Mouse (Mus musculus) erythroblast, embryonic 14.5 days (primary cell): ENCODE measurements around the gene Ergic1. TPM values are rescaled to one million over a fixed set of nuclear protein-coding genes. Genes with fewer than 3 reads are reported as not detected.

Experiments used
- H3K27me3 ChIP-seq: 2 replicates; pipeline ENCODE4 v1.6.1; 2012; ENCODE audit warnings: inconsistent platforms; ENCODE audit not compliant: control insufficient read depth
- H3K36me3 ChIP-seq: 2 replicates; pipeline ENCODE4 v1.6.1; 2012; ENCODE audit warnings: mild to moderate bottlenecking, inconsistent platforms; ENCODE audit not compliant: control insufficient read depth
- H3K4me1 ChIP-seq: 2 replicates; pipeline ENCODE4 v1.6.1; 2012; ENCODE audit warnings: inconsistent platforms; ENCODE audit not compliant: control insufficient read depth
- H3K4me3 ChIP-seq: replicated peaks from 2 replicates; pipeline ENCODE3; 2012; ENCODE audit warnings: moderate library complexity, mild to moderate bottlenecking, inconsistent platforms
- H3K9me3 ChIP-seq: 2 replicates; pipeline ENCODE4 v1.6.1; 2012; ENCODE audit warnings: low read length, inconsistent platforms, mixed read lengths; ENCODE audit not compliant: control insufficient read depth
- GATA1 ChIP-seq: IDR thresholded peaks from 2 replicates; pipeline ENCODE4 v1.6.1; 2012; ENCODE audit warnings: low read length, inconsistent platforms, mixed read lengths
- TAL1 ChIP-seq: IDR thresholded peaks from 3 replicates; pipeline ENCODE4 v1.6.1; 2012; ENCODE audit warnings: low read length, inconsistent platforms, mixed read lengths
- polyA plus RNA-seq: library from polyadenylated mRNA; stranded (reverse); fragments of >175 nt; gene quantifications from 2 replicates; pipeline ENCODE4 v1.2.3, GENCODE M21; 2012

Ergic1 gene
- polyA plus RNA-seq, 1 experiment, result 0.23 TPM

DNA sequence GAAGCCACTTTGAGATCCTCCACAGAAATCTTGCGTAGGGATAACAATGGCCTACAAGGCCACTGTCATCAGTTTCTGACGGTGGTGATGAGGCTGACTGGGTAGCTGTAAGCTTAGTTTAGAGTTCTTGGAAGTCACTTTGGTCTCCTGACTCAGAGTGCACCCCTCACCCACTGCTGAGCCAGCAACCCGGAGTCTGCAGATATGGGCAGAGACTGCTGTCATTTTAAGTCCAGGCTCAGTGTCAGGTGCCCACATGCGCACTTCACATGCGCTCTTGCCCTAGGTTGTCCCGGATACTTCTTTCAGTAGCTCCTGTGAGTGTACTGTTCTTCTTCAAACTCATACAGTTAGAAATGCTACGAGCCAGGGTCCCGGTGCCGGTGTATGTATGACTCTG is 72.6 kb downstream of the Ergic1 start:
- Histone ChIP-seq H3K4me3 (no peak overlapping the region), H3K27me3 (no peaks in the 10 kb centered on the region), H3K4me1 (peaks cover 3% of the 10 kb centered on the region; the same call in 1 of the 2 replicates), H3K36me3 (peaks cover 26% of the 10 kb centered on the region), H3K9me3 (no peaks in the 10 kb centered on the region)
- TF ChIP-seq GATA1 (no peak), TAL1 (no peak)

DNA sequence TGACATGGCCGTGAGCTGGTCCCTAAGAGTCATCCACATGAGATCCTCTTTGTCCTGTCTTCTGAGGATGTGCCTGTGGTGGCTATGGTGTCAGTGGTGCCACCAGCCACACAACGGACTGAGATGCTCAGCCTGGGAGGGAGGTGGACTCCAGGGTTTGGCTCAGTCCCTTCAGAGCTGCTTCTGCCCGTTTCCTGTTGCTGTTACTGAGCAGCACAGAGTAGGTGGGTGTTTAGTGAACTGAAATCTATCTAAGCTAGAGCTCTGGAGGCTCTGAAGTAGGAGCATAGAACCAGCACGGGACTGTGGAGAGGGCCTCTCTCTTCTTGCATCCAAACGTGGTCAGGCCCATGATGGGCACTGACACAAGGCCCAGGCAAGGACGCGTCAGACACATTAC is 73.2 kb downstream of the Ergic1 start:
- Histone ChIP-seq H3K36me3 (peaks cover 21% of the 10 kb centered on the region), H3K9me3 (no peaks in the 10 kb centered on the region), H3K4me3 (no peak overlapping the region), H3K4me1 (peaks cover 3% of the 10 kb centered on the region; the same call in 1 of the 2 replicates), H3K27me3 (no peaks in the 10 kb centered on the region)
- TF ChIP-seq TAL1 (no peak), GATA1 (no peak)

DNA sequence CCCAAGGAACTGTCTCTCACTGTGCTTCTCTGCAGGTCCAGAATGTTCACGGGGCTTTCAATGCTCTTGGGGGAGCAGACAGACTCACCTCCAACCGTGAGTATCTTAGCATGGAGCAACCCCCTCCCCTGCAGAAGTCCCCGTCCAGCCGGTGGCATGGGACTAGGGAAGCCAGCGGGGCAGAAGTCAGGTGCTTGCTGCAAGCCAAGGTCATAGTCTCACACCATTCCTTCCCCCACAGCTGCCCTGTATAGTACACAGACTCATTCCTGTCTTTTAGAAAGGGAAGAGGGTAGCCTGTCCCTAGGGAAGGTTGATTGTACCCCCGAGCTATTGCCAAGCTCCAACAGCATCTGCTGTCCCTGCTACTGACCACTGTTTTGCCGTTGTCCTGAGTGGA is 74.7 kb downstream of the Ergic1 start:
- no peak overlapping the region for H3K4me3 ChIP-seq
- no peaks in the 10 kb centered on the region for H3K27me3 ChIP-seq
- peaks cover 3% of the 10 kb centered on the region; the same call in 1 of the 2 replicates for H3K4me1 ChIP-seq
- TF ChIP-seq TAL1 (no peak), GATA1 (no peak)
- H3K36me3 ChIP-seq, result peaks cover 21% of the 10 kb centered on the region
- H3K9me3 ChIP-seq, result no peaks in the 10 kb centered on the region

DNA sequence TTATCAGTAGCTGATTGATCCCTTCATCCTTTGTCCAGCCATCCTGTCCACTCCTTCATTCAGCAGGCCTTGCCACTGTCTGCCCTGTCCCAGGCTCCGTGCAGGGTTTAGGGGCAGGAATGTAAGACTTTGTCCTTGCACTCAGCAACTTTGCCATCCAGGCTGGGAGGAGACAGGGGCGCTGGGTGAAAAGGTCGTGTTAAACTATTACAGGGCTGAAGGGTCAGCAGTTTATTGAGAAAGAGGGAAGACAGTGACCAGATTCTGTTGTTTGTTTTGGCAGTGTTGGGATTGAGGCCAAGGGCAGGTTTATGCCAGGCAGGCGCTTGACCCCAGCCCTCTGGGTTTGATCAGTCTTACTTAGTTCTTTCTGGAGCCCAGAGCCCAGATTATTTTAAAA is 76.6 kb downstream of the Ergic1 start:
- peaks cover 3% of the 10 kb centered on the region; the same call in 1 of the 2 replicates for H3K4me1 ChIP-seq
- TF ChIP-seq TAL1 (no peak), GATA1 (no peak)
- no peaks in the 10 kb centered on the region for H3K9me3 ChIP-seq
- H3K27me3 ChIP-seq, result no peaks in the 10 kb centered on the region
- H3K36me3 ChIP-seq, result peaks cover 35% of the 10 kb centered on the region
- no peak overlapping the region for H3K4me3 ChIP-seq

DNA sequence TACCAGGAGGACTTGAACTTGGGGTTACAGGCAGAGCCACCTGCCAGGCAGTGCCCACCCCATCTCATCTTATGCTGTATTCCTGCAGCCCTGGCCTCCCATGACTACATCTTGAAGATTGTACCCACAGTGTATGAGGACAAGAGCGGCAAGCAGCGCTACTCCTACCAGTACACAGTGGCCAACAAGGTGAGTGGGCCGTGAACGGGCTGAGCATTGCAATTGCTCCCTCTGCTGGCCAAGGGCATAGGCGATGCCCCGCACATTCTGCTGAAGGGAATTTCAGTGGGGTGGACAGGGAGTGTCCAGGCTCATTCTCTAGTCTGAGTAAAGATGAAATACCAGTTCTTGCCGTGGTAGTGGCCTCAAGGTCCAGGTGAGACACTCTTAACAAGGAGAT is 77.4 kb downstream of the Ergic1 start:
- H3K36me3 ChIP-seq, result peaks cover 41% of the 10 kb centered on the region
- TF ChIP-seq GATA1 (no peak), TAL1 (no peak)
- no peaks in the 10 kb centered on the region for H3K27me3 ChIP-seq
- H3K4me3 ChIP-seq, result no peak overlapping the region
- H3K9me3 ChIP-seq, result no peaks in the 10 kb centered on the region
- H3K4me1 ChIP-seq, result peaks cover 3% of the 10 kb centered on the region; the same call in 1 of the 2 replicates

DNA sequence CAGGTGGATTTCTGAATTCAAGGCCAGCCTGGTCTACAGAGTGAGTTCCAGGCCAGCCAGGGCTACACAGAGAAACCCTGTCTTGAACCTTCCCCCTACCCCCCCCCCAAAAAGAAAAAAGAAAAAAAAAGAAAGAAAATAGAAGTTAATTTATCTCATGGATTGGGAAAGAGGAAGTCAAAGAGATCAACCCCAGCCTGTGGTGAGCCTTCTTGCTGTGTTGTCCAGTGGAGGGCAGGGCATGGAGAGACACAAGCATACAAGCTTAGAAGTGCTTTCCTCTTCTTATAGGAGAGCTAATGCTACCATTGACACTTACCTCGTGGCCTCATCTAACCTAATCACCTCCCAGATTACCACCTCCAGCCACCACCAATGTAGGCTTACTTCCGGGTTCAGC is 78.5 kb downstream of the Ergic1 start:
- Histone ChIP-seq H3K27me3 (no peaks in the 10 kb centered on the region), H3K36me3 (peaks cover 41% of the 10 kb centered on the region), H3K4me1 (peaks cover 3% of the 10 kb centered on the region; the same call in 1 of the 2 replicates), H3K4me3 (no peak overlapping the region), H3K9me3 (no peaks in the 10 kb centered on the region)
- TF ChIP-seq TAL1, result no peak
- no peak for TF ChIP-seq GATA1

DNA sequence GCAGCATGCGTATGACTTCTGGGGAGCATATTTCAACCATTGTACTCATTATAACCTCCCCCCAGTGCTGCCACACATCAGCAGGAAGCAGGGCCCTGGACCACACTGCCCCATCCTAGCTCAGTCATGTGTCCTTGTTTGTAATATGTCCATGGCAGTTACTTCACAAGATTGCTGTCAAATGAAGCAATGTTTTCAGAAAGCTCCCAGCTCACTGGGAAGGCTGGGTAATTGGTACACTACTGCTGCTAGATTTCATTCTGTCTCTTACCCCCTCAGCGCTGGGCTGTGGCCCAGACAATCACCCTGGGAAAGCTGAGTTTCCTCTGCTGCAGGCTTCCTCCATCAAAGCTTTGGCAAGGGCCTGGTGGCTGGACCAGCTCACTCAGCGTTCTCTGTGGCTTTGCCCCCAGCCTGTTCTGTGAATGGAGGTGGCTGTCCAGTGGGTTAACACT is 79.0 kb downstream of the Ergic1 start:
- no peak overlapping the region for H3K4me3 ChIP-seq
- H3K36me3 ChIP-seq, result peaks cover 42% of the 10 kb centered on the region
- TF ChIP-seq GATA1 (no peak), TAL1 (no peak)
- no peaks in the 10 kb centered on the region for H3K27me3 ChIP-seq
- no peaks in the 10 kb centered on the region for H3K9me3 ChIP-seq
- H3K4me1 ChIP-seq, result peaks cover 4% of the 10 kb centered on the region; the same call in 1 of the 2 replicates

DNA sequence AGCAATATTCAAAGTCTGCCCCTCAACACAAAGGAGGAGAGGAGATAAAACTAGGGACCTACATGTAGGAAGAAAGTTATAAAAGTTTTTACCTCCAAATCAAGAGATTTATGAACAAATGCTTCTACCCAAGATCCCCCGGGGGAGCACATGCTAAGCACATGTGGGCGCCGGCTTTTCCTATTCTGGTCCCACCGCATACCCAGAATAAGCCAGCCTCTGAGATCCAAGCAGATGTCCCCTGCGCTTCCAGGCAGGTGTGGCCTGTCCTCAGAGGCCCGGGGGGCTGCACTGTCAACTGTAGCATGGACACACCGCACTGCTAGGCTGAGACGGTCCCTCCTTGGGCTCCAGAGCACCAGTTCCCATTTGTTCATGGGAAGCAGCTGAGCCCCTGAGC is 82.2 kb downstream of the Ergic1 start:
- Histone ChIP-seq H3K4me3 (no peak overlapping the region), H3K9me3 (no peaks in the 10 kb centered on the region), H3K27me3 (no peaks in the 10 kb centered on the region), H3K36me3 (peaks cover 45% of the 10 kb centered on the region), H3K4me1 (peaks cover 9% of the 10 kb centered on the region)
- TF ChIP-seq TAL1, result no peak

DNA sequence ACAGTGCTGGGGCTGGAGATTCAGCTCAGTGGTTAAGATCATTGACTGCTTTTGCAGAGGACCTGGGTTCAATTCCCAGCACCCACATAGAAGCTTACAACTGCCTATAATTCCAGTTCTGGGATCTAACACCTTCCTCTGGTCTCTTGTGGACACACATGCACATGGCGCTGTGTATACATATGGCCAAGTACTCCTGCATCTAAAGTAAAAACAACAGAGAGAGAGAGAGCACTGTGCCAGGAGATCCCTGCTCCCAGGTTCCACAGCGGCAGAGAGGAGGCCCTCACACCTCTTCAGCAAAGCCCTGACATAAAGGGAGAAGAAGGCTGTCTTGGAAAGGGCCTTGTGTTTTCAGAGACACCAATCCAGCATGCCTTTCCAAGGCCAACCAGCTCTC is 82.7 kb downstream of the Ergic1 start:
- TF ChIP-seq TAL1 (no peak), GATA1 (no peak)
- no peaks in the 10 kb centered on the region for H3K27me3 ChIP-seq
- no peak overlapping the region for H3K4me3 ChIP-seq
- H3K4me1 ChIP-seq, result peaks cover 6% of the 10 kb centered on the region
- H3K9me3 ChIP-seq, result no peaks in the 10 kb centered on the region
- H3K36me3 ChIP-seq, result peaks cover 46% of the 10 kb centered on the region
